ENCODE assay signal across 14 mouse cellular contexts in genomic region chr3:38270742-38271141, GRCm38 (mm10).
"Had no signal": no experiment of that assay in that cellular context is flagged by ENCODE, and none has a peak within 500 bp of the region (broad histone marks: within the 10 kb centered on the region; RNA-seq: fewer than 3 reads in every experiment).

No protein-coding gene starts in this region.

- H3K4me3 ChIP-seq: liver, embryonic 13.5 days; liver, embryonic 15.5 days; megakaryocyte, embryonic 14.5 days; midbrain, embryonic 13.5 days; midbrain, embryonic 15.5 days; neural tube, embryonic 12.5 days; stomach, embryonic 15.5 days had no signal

- H3K4me2 ChIP-seq: liver, embryonic 13.5 days; liver, embryonic 15.5 days; midbrain, embryonic 13.5 days; midbrain, embryonic 15.5 days; neural tube, embryonic 12.5 days; stomach, embryonic 15.5 days had no signal

- H3K27me3 ChIP-seq: liver, embryonic 13.5 days; liver, embryonic 15.5 days; midbrain, embryonic 13.5 days; midbrain, embryonic 15.5 days; neural tube, embryonic 12.5 days; stomach, embryonic 15.5 days had no signal

- H3K9me3 ChIP-seq: liver, embryonic 13.5 days; liver, embryonic 15.5 days; neural tube, embryonic 12.5 days; stomach, embryonic 15.5 days had no signal

- H3K9ac ChIP-seq: liver, embryonic 13.5 days; liver, embryonic 15.5 days; liver, postnatal 0 days; midbrain, embryonic 13.5 days; midbrain, embryonic 15.5 days; neural tube, embryonic 12.5 days; stomach, embryonic 15.5 days had no signal

- H3K27ac ChIP-seq: liver, embryonic 13.5 days; liver, embryonic 15.5 days; macrophage; midbrain, embryonic 13.5 days; midbrain, embryonic 15.5 days; neural tube, embryonic 12.5 days; stomach, embryonic 15.5 days; stomach, postnatal 0 days had no signal

- ATAC-seq: liver, postnatal 0 days; midbrain, embryonic 13.5 days; midbrain, embryonic 15.5 days had no signal

- H3K36me3 ChIP-seq: liver, embryonic 13.5 days; liver, embryonic 15.5 days; midbrain, embryonic 13.5 days; midbrain, embryonic 15.5 days; neural tube, embryonic 12.5 days; stomach, embryonic 15.5 days had no signal

- H3K4me1 ChIP-seq: liver, embryonic 13.5 days; liver, embryonic 15.5 days; megakaryocyte, embryonic 14.5 days; midbrain, embryonic 13.5 days; midbrain, embryonic 15.5 days had no signal

- DNase-seq: liver, embryonic 13.5 days; liver, postnatal 0 days; right cerebral cortex, postnatal 14 days; thymus, adult 2 months; thymus, postnatal 25 days; thymus, postnatal 4 days had no signal
